Mouse (Mus musculus) ES-Bruce4 (cell line): Measurements from ENCODE around the gene Cbx5.
A peak's percentile ranks its signal among the peaks of the same experiment; 100 is the strongest.

Experiments used
- CTCF ChIP-seq: IDR thresholded peaks from one replicate; pipeline ENCODE4 v1.8.1; 2011; ENCODE audit warnings: low read depth, low read length
- POLR2A ChIP-seq: IDR thresholded peaks from one replicate; pipeline ENCODE4 v1.8.1; 2011; ENCODE audit warnings: low read length; ENCODE audit not compliant: insufficient read depth

GRCm38 (mm10) chr15:103172537-103172936 is 67.1 kb downstream of the Cbx5 start:
- TF ChIP-seq POLR2A (no peak), CTCF (peak; percentile 75)
